Mouse (Mus musculus) MEL (cell line): Measurements from ENCODE around the gene Ksr1.

Source experiments
- CHD1 ChIP-seq: IDR thresholded peaks from 2 replicates; pipeline ENCODE4 v1.6.1; 2012; ENCODE audit warnings: low read depth, mild to moderate bottlenecking, inconsistent platforms, low read length, improper control_type of control experiment
- CHD2 ChIP-seq: IDR thresholded peaks from 2 replicates; pipeline ENCODE4 v1.6.1; 2011; ENCODE audit warnings: low read length, improper control_type of control experiment
- CTCF ChIP-seq, 3 experiments: IDR thresholded peaks in 2 of 3; conservative IDR thresholded peaks in 1 of 3; 2 replicates each; pipeline ENCODE4 v1.5.1; 2011 to 2012; ENCODE audit warnings: low read length in 3 of 3, low read depth in 2 of 3, mild to moderate bottlenecking in 2 of 3, improper control_type of control experiment in 1 of 3, inconsistent platforms in 1 of 3, mixed read lengths in 1 of 3, moderate library complexity in 1 of 3; ENCODE audit not compliant: control insufficient read depth in 1 of 3, insufficient read depth in 1 of 3, poor library complexity in 1 of 3, severe bottlenecking in 1 of 3
- EP300 ChIP-seq, 2 experiments: IDR thresholded peaks; 2 replicates each; pipeline ENCODE4 v1.6.1; 2011; ENCODE audit warnings: improper control_type of control experiment in 2 of 2, low read length in 2 of 2, low read depth in 1 of 2, mild to moderate bottlenecking in 1 of 2
- GATA1 ChIP-seq: IDR thresholded peaks from 2 replicates; pipeline ENCODE4 v1.6.1; 2011; ENCODE audit warnings: low read depth, low read length, improper control_type of control experiment
- HCFC1 ChIP-seq: IDR thresholded peaks from 2 replicates; pipeline ENCODE4 v1.6.1; 2012; ENCODE audit warnings: low read depth, mild to moderate bottlenecking, inconsistent platforms, low read length, improper control_type of control experiment, moderate library complexity
- JUND ChIP-seq: IDR thresholded peaks from 2 replicates; pipeline ENCODE4 v1.6.1; 2011; ENCODE audit warnings: low read depth, mild to moderate bottlenecking, improper control_type of control experiment, low read length
- KAT2A ChIP-seq: conservative IDR thresholded peaks from 2 replicates; pipeline ENCODE4 v1.6.1; 2012; ENCODE audit warnings: low read depth, low read length, improper control_type of control experiment, inconsistent platforms
- MEF2A ChIP-seq: IDR thresholded peaks from 2 replicates; pipeline ENCODE4 v1.6.1; 2014; ENCODE audit warnings: low read depth, mild to moderate bottlenecking, inconsistent platforms, low read length, improper control_type of control experiment; ENCODE audit not compliant: poor library complexity, insufficient replicate concordance, severe bottlenecking; ENCODE audit errors: extremely low read depth
- MXI1 ChIP-seq: IDR thresholded peaks from 2 replicates; pipeline ENCODE4 v1.6.1; 2011; ENCODE audit warnings: mild to moderate bottlenecking, low read depth, low read length, improper control_type of control experiment
- POLR2AphosphoS2 ChIP-seq: IDR thresholded peaks from 2 replicates; pipeline ENCODE4 v1.6.1; 2011; ENCODE audit warnings: low read length, improper control_type of control experiment
- TAL1 ChIP-seq: IDR thresholded peaks from 2 replicates; pipeline ENCODE4 v1.6.1; 2012; ENCODE audit warnings: mild to moderate bottlenecking, inconsistent platforms, low read length, moderate library complexity, mixed read lengths
- TCF12 ChIP-seq: IDR thresholded peaks from 2 replicates; pipeline ENCODE4 v1.6.1; 2014; ENCODE audit warnings: low read depth, mild to moderate bottlenecking, inconsistent platforms, low read length, improper control_type of control experiment, moderate library complexity

DNA sequence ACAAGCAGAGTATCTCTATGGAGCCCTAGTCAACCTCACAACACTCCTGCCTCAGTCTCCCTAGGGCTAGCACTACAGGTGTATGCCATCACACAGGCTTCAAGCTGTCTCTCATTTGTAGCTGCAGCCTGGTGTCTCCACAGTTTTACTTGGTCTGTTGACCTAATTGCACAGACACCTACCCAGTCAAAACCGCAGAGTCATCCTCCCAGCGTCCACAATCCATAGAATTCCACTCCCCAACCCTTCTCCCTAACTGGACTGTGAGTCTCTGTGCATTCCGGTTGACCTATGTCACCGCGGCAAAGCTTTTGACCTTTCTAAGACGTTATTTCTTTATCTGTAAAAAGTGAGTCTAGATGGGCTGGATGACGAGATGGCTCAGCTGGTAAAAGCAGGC is 5.7 kb upstream of the Ksr1 start:
- TF ChIP-seq HCFC1 (no peak), EP300 (IDR thresholded peaks at IDR 0.05; ENCODE audit: low read depth in 1 of 2, low read length in 2 of 2) (no peak), CTCF (IDR thresholded peaks at IDR 0.05 in 2 of 3, conservative IDR thresholded peaks at IDR 0.05 in 1 of 3; ENCODE audit: control insufficient read depth in 1 of 3, insufficient read depth in 1 of 3, low read depth in 2 of 3, low read length in 3 of 3, poor library complexity in 1 of 3, severe bottlenecking in 1 of 3) (no peak), MXI1 (no peak), GATA1 (no peak), CHD2 (no peak), TAL1 (no peak), KAT2A (no peak), JUND (no peak), MEF2A (no peak), CHD1 (no peak), TCF12 (no peak), POLR2AphosphoS2 (no peak)
